Mouse (Mus musculus) MEL (cell line): ENCODE data around the gene Scpep1. TPM values are rescaled to one million over a fixed set of nuclear protein-coding genes. Genes with fewer than 3 reads are reported as not detected.

Source experiments
- DNase-seq: peaks from one replicate; pipeline ENCODE4 v3.0.0; 2011; ENCODE audit warnings: low read depth, low spot score
- H3K27ac ChIP-seq: 2 replicates; pipeline ENCODE4 v1.5.1; 2012; ENCODE audit warnings: low read depth, mild to moderate bottlenecking, control low read depth, low read length, moderate library complexity; ENCODE audit not compliant: control insufficient read depth
- H3K27me3 ChIP-seq, 2 experiments: fragments of 150-350 bp in 1 of 2; sonication (generic) in 1 of 2; 2 replicates each; pipeline ENCODE4 v1.6.1; 2012; ENCODE audit warnings: low read length in 2 of 2, mild to moderate bottlenecking in 2 of 2, improper control_type of control experiment in 1 of 2, moderate library complexity in 1 of 2; ENCODE audit not compliant: insufficient read depth in 2 of 2, control insufficient read depth in 1 of 2
- H3K36me3 ChIP-seq, 2 experiments: 2 replicates each; pipeline ENCODE4 v1.6.1; 2012 to 2014; ENCODE audit warnings: low read length in 2 of 2, improper control_type of control experiment in 1 of 2, inconsistent platforms in 1 of 2, mild to moderate bottlenecking in 1 of 2; ENCODE audit not compliant: insufficient read depth in 2 of 2, control insufficient read depth in 1 of 2
- H3K4me1 ChIP-seq, 2 experiments: fragments of 150-350 bp in 1 of 2; sonication (generic) in 1 of 2; 2 replicates each; pipeline ENCODE4 v1.6.1; 2012; ENCODE audit warnings: low read length in 2 of 2, improper control_type of control experiment in 1 of 2, mild to moderate bottlenecking in 1 of 2; ENCODE audit not compliant: insufficient read depth in 2 of 2, control insufficient read depth in 1 of 2
- H3K4me3 ChIP-seq, 2 experiments: fragments of 150-350 bp in 1 of 2; sonication (generic) in 1 of 2; 2 replicates each; pipeline ENCODE4 v1.5.1; 2012; ENCODE audit warnings: low read depth in 2 of 2, low read length in 2 of 2, mild to moderate bottlenecking in 2 of 2, moderate library complexity in 2 of 2, control low read depth in 1 of 2, improper control_type of control experiment in 1 of 2; ENCODE audit not compliant: control insufficient read depth in 1 of 2, insufficient read depth in 1 of 2
- H3K79me2 ChIP-seq: 2 replicates; pipeline ENCODE4 v1.6.1; 2012; ENCODE audit warnings: mild to moderate bottlenecking, low read length, moderate library complexity; ENCODE audit not compliant: control insufficient read depth, poor library complexity, insufficient read depth
- H3K9ac ChIP-seq: 2 replicates; pipeline ENCODE4 v1.6.1; 2012; ENCODE audit warnings: low read depth, mild to moderate bottlenecking, control low read depth, low read length, moderate library complexity; ENCODE audit not compliant: control insufficient read depth, poor library complexity, severe bottlenecking
- H3K9me3 ChIP-seq: fragments of 150-350 bp; sonication (generic); replicated peaks from 2 replicates; pipeline ENCODE4 v1.6.1; 2012; ENCODE audit warnings: mild to moderate bottlenecking, low read length, improper control_type of control experiment, moderate library complexity; ENCODE audit not compliant: insufficient read depth
- CTCF ChIP-seq, 3 experiments: IDR thresholded peaks in 2 of 3; conservative IDR thresholded peaks in 1 of 3; 2 replicates each; pipeline ENCODE4 v1.5.1; 2011 to 2012; ENCODE audit warnings: low read length in 3 of 3, low read depth in 2 of 3, mild to moderate bottlenecking in 2 of 3, improper control_type of control experiment in 1 of 3, inconsistent platforms in 1 of 3, mixed read lengths in 1 of 3, moderate library complexity in 1 of 3; ENCODE audit not compliant: control insufficient read depth in 1 of 3, insufficient read depth in 1 of 3, poor library complexity in 1 of 3, severe bottlenecking in 1 of 3
- ELF1 ChIP-seq: IDR thresholded peaks from 2 replicates; pipeline ENCODE4 v1.6.1; 2014; ENCODE audit warnings: low read depth, mild to moderate bottlenecking, inconsistent platforms, low read length, improper control_type of control experiment, moderate library complexity
- MAX ChIP-seq: IDR thresholded peaks from 2 replicates; pipeline ENCODE4 v1.6.1; 2011; ENCODE audit warnings: low read length, improper control_type of control experiment
- MEF2A ChIP-seq: IDR thresholded peaks from 2 replicates; pipeline ENCODE4 v1.6.1; 2014; ENCODE audit warnings: low read depth, mild to moderate bottlenecking, inconsistent platforms, low read length, improper control_type of control experiment; ENCODE audit not compliant: poor library complexity, insufficient replicate concordance, severe bottlenecking; ENCODE audit errors: extremely low read depth
- MXI1 ChIP-seq: IDR thresholded peaks from 2 replicates; pipeline ENCODE4 v1.6.1; 2011; ENCODE audit warnings: mild to moderate bottlenecking, low read depth, low read length, improper control_type of control experiment
- MYB ChIP-seq: IDR thresholded peaks from 2 replicates; pipeline ENCODE4 v1.6.1; 2011; ENCODE audit warnings: mild to moderate bottlenecking, low read depth, low read length, improper control_type of control experiment
- MYC ChIP-seq: IDR thresholded peaks from 2 replicates; pipeline ENCODE4 v1.6.1; 2011; ENCODE audit warnings: low read depth, mild to moderate bottlenecking, low read length, improper control_type of control experiment, moderate library complexity
- NRF1 ChIP-seq: IDR thresholded peaks from 2 replicates; pipeline ENCODE4 v1.6.1; 2014; ENCODE audit warnings: low read depth, mild to moderate bottlenecking, inconsistent platforms, low read length, improper control_type of control experiment, moderate library complexity; ENCODE audit not compliant: poor library complexity, insufficient read depth, severe bottlenecking
- POLR2A ChIP-seq, 2 experiments: IDR thresholded peaks; 2 replicates each; pipeline ENCODE4 v1.6.1; 2011 to 2012; ENCODE audit warnings: low read length in 2 of 2, mild to moderate bottlenecking in 2 of 2, control low read depth in 1 of 2, improper control_type of control experiment in 1 of 2, low read depth in 1 of 2, moderate library complexity in 1 of 2; ENCODE audit not compliant: control insufficient read depth in 1 of 2, insufficient read depth in 1 of 2, poor library complexity in 1 of 2
- SIN3A ChIP-seq: IDR thresholded peaks from 2 replicates; pipeline ENCODE4 v1.6.1; 2012; ENCODE audit warnings: low read length, improper control_type of control experiment, inconsistent platforms
- TCF12 ChIP-seq: IDR thresholded peaks from 2 replicates; pipeline ENCODE4 v1.6.1; 2014; ENCODE audit warnings: low read depth, mild to moderate bottlenecking, inconsistent platforms, low read length, improper control_type of control experiment, moderate library complexity
- UBTF ChIP-seq: IDR thresholded peaks from 2 replicates; pipeline ENCODE4 v1.6.1; 2012; ENCODE audit warnings: low read depth, mild to moderate bottlenecking, inconsistent platforms, low read length, improper control_type of control experiment, moderate library complexity, borderline replicate concordance; ENCODE audit not compliant: insufficient read depth
- USF1 ChIP-seq: IDR thresholded peaks from 2 replicates; pipeline ENCODE4 v1.6.1; 2014; ENCODE audit warnings: low read depth, mild to moderate bottlenecking, inconsistent platforms, low read length, improper control_type of control experiment, moderate library complexity
- ZC3H11A ChIP-seq: IDR thresholded peaks from 2 replicates; pipeline ENCODE4 v1.6.1; 2012; ENCODE audit warnings: low read depth, mild to moderate bottlenecking, inconsistent platforms, low read length, improper control_type of control experiment
- ZKSCAN1 ChIP-seq: IDR thresholded peaks from 2 replicates; pipeline ENCODE4 v1.6.1; 2012; ENCODE audit warnings: low read depth, mild to moderate bottlenecking, inconsistent platforms, low read length, improper control_type of control experiment, moderate library complexity
- ZNF384 ChIP-seq: IDR thresholded peaks from 2 replicates; pipeline ENCODE4 v1.6.1; 2012; ENCODE audit warnings: low read depth, mild to moderate bottlenecking, inconsistent platforms, low read length, improper control_type of control experiment
- polyA plus RNA-seq, 2 experiments: library from polyadenylated mRNA; stranded (reverse) in 1 of 2; unstranded in 1 of 2; fragments of >175 nt in 1 of 2; fragments of >200 nt in 1 of 2; gene quantifications; 2 replicates each; pipeline versions ENCODE4 v1.2.1 to v1.2.4; 2012; ENCODE audit warnings: low replicate concordance in 2 of 2, low read depth in 1 of 2; ENCODE audit not compliant: insufficient read length in 2 of 2, insufficient read depth in 1 of 2, missing spikeins in 1 of 2
- total RNA-seq: library from RNA; depleted of rRNA; stranded (reverse); fragments of 300-350 nt; gene quantifications from 2 replicates; pipeline ENCODE4 v1.2.3, GENCODE M21; 2012

Gene Scpep1
- total and polyA plus RNA-seq, 3 experiments: 7.9 to 15.6 TPM; not detected in 1

- TF ChIP-seq ZC3H11A (peak; percentile 40), MYC (no peak), NRF1 (no peak), SIN3A (no peak)
Measured at GRCm38 (mm10) chr11:88908557-88909211, 46.6 kb downstream of the Scpep1 start (continued).

DNA sequence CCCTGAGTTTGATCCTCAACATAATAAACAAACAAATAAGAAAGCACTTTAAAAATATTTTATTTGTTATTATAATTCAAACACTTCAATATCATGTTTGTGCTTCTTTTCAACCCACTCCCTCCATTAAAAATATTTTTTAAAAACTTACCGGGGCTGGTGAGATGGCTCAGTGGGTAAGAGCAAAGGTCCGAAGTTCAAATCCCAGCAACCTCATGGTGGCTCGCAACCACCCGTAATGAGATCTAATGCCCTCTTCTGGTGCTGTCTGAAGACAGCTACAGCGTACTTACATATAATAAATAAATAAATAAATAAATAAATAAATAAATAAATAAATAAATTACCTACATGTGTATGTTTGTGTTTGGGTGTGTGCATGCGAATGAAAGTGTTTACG lies 47.4 kb downstream of the Scpep1 start:
- no peak overlapping the region for H3K27ac ChIP-seq
- peaks cover 0 to 8% of the 10 kb centered on the region in 2 experiments for H3K4me1 ChIP-seq
- H3K9ac ChIP-seq: no peak overlapping the region
- H3K9me3 ChIP-seq: no peaks in the 10 kb centered on the region
- H3K36me3 ChIP-seq: no peaks in the 10 kb centered on the region
- no peak overlapping the region for H3K4me3 ChIP-seq
- TF ChIP-seq POLR2A (IDR thresholded peaks at IDR 0.05; ENCODE audit: control insufficient read depth in 1 of 2, insufficient read depth in 1 of 2, low read depth in 1 of 2, low read length in 2 of 2, poor library complexity in 1 of 2): no peak
- no peak for TF ChIP-seq MEF2A
- no peak for TF ChIP-seq MYC
- TF ChIP-seq CTCF (IDR thresholded peaks at IDR 0.05 in 2 of 3, conservative IDR thresholded peaks at IDR 0.05 in 1 of 3; ENCODE audit: control insufficient read depth in 1 of 3, insufficient read depth in 1 of 3, low read depth in 2 of 3, low read length in 3 of 3, poor library complexity in 1 of 3, severe bottlenecking in 1 of 3): no peak
- no peak for TF ChIP-seq TCF12
- TF ChIP-seq MAX: no peak
- no peak for TF ChIP-seq ELF1
- TF ChIP-seq ZNF384: no peak
- no peak for TF ChIP-seq NRF1
- no peak for TF ChIP-seq MYB
- TF ChIP-seq USF1: no peak
- no peak for TF ChIP-seq ZKSCAN1
- TF ChIP-seq UBTF: no peak
- H3K27me3 ChIP-seq: no peaks in the 10 kb centered on the region
- DNase-seq: no peak
- H3K79me2 ChIP-seq: no peaks in the 10 kb centered on the region

DNA sequence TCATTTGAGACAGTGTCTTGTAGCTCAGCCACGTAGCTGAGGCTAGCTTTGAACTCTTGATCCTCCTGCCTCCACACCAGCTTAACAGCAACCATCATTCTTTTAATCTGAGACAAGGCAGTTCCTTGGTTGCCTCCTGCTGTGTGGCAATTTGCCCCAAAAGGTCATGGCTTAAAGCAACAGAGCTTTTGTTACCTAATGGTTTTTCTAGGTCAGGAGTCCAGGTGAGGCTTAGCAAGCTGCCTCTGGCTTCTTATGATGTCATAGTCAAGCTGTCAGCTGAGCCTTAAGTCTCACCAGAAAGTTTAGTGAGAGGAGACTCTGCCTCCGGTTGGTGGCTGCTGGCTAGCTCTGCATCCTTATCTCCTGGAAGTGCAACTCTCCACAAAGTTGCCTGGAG lies 49.6 kb downstream of the Scpep1 start:
- no peaks in the 10 kb centered on the region for H3K36me3 ChIP-seq
- H3K27ac ChIP-seq: no peak overlapping the region
- no peaks in the 10 kb centered on the region for H3K79me2 ChIP-seq
- no peak for DNase-seq
- no peak for TF ChIP-seq MXI1
- peaks cover 0 to 8% of the 10 kb centered on the region in 2 experiments for H3K4me1 ChIP-seq
- no peak overlapping the region for H3K9ac ChIP-seq
- peaks cover 0 to 5% of the 10 kb centered on the region in 2 experiments; a peak in 2 of 4 replicates for H3K27me3 ChIP-seq
- H3K4me3 ChIP-seq: no peak overlapping the region
- H3K9me3 ChIP-seq: no peaks in the 10 kb centered on the region
